Mouse (Mus musculus) CH12.LX (cell line): ENCODE measurements around the gene Agpat3.
A peak's percentile ranks its signal among the peaks of the same experiment; 100 is the strongest.

Experiments
- BHLHE40 ChIP-seq: IDR thresholded peaks from 2 replicates; pipeline ENCODE4 v1.6.1; 2011; ENCODE audit warnings: mild to moderate bottlenecking, low read depth, low read length, improper control_type of control experiment
- CTCF ChIP-seq, 2 experiments: IDR thresholded peaks in 1 of 2; conservative IDR thresholded peaks in 1 of 2; 2 replicates each; pipeline ENCODE4 v1.5.1; 2011 to 2012; ENCODE audit warnings: low read depth in 2 of 2, low read length in 2 of 2, improper control_type of control experiment in 1 of 2, inconsistent platforms in 1 of 2, mild to moderate bottlenecking in 1 of 2, moderate library complexity in 1 of 2
- EP300 ChIP-seq: IDR thresholded peaks from 2 replicates; pipeline ENCODE4 v1.6.1; 2011; ENCODE audit warnings: low read length, improper control_type of control experiment
- ETS1 ChIP-seq: conservative IDR thresholded peaks from 2 replicates; pipeline ENCODE4 v1.6.1; 2012; ENCODE audit warnings: low read depth, mild to moderate bottlenecking, inconsistent platforms, low read length, improper control_type of control experiment, moderate library complexity
- KAT2A ChIP-seq: IDR thresholded peaks from 2 replicates; pipeline ENCODE4 v1.6.1; 2012; ENCODE audit warnings: low read length, improper control_type of control experiment, inconsistent platforms; ENCODE audit not compliant: insufficient replicate concordance
- MAX ChIP-seq: IDR thresholded peaks from 2 replicates; pipeline ENCODE4 v1.6.1; 2011; ENCODE audit warnings: low read length, improper control_type of control experiment
- MEF2A ChIP-seq: IDR thresholded peaks from 2 replicates; pipeline ENCODE4 v1.6.1; 2014; ENCODE audit warnings: low read depth, mild to moderate bottlenecking, inconsistent platforms, low read length, improper control_type of control experiment, borderline replicate concordance
- POLR2A ChIP-seq: IDR thresholded peaks from 2 replicates; pipeline ENCODE4 v1.6.1; 2011; ENCODE audit warnings: low read depth, mild to moderate bottlenecking, improper control_type of control experiment, low read length
- RAD21 ChIP-seq: IDR thresholded peaks from 2 replicates; pipeline ENCODE4 v1.6.1; 2011; ENCODE audit warnings: low read depth, mild to moderate bottlenecking, low read length, improper control_type of control experiment, moderate library complexity
- RCOR1 ChIP-seq: conservative IDR thresholded peaks from 2 replicates; pipeline ENCODE4 v1.6.1; 2012; ENCODE audit warnings: low read depth, mild to moderate bottlenecking, inconsistent platforms, low read length, improper control_type of control experiment
- SIN3A ChIP-seq: IDR thresholded peaks from 2 replicates; pipeline ENCODE4 v1.6.1; 2012; ENCODE audit warnings: low read length, improper control_type of control experiment, inconsistent platforms
- USF1 ChIP-seq: IDR thresholded peaks from 2 replicates; pipeline ENCODE4 v1.6.1; 2014; ENCODE audit warnings: low read depth, mild to moderate bottlenecking, inconsistent platforms, low read length, improper control_type of control experiment
- ZC3H11A ChIP-seq: IDR thresholded peaks from 2 replicates; pipeline ENCODE4 v1.6.1; 2012; ENCODE audit warnings: low read depth, mild to moderate bottlenecking, inconsistent platforms, low read length, improper control_type of control experiment
- ZNF384 ChIP-seq: IDR thresholded peaks from 2 replicates; pipeline ENCODE4 v1.6.1; 2012; ENCODE audit warnings: low read depth, low read length, improper control_type of control experiment, inconsistent platforms

GRCm38 (mm10) chr10:78351564-78351886 lies 764 bp downstream of the Agpat3 start:
- peak; percentile 64 for TF ChIP-seq ZNF384
- TF ChIP-seq CTCF (conservative IDR thresholded peaks at IDR 0.05 in 1 of 2, IDR thresholded peaks at IDR 0.05 in 1 of 2; ENCODE audit: low read depth in 2 of 2, low read length in 2 of 2): no peak
- no peak for TF ChIP-seq SIN3A
- TF ChIP-seq RCOR1: no peak
- no peak for TF ChIP-seq ETS1
- TF ChIP-seq RAD21: no peak
- no peak for TF ChIP-seq POLR2A
- no peak for TF ChIP-seq MEF2A
- TF ChIP-seq KAT2A: no peak
- TF ChIP-seq MAX: peak; percentile 36; the same call in 1 of the 2 replicates
- TF ChIP-seq BHLHE40: no peak
- TF ChIP-seq EP300: no peak
- no peak for TF ChIP-seq USF1
- no peak for TF ChIP-seq ZC3H11A
